Mouse (Mus musculus) induced T-regulatory cell, adult 2 months (primary cell): Measurements from ENCODE around the gene Mylpf.
"Not testable (repeated sequence)": the region's sequence is repeated elsewhere in the genome, so short reads cannot be mapped to it uniquely, and the experiment has no call there.

Experiments
- DNase-seq: peaks from one replicate; pipeline ENCODE4 v3.0.0-alpha.2; 2012; ENCODE audit warnings: low read depth

The Mylpf gene

DNA sequence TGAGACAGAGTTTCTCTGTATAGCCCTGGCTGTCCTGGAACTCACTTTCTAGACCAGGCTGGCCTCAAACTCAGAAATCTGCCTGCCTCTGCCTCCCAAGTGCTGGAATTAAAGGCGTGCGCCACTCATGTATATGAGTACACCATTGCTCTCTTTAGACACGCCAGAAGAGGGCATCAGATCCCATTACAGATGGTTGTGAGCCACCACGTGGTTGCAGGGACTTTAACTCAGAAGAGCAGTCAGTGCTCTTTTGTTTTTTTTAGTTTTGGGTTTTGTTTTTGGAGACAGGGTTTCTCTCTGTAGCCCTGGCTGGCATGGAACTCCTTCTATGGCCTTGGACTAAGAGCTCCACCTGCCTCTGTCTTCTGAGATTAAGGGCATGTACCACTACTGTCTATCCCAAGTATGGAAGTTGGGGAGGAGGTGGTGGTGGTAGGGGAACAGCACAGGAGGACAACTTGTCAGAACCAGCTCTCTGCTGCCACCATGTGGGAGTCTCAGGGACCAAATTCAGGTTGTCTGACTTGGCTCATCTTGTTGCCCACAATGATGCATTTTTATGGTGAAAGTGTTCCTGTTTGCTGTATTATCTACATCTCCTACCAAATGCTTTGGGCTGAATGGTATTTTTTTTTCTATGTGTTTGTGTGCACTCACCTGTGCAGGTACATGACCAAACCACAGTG is 20.1 kb downstream of the Mylpf start:
- DNase-seq = peak; percentile 96

DNA sequence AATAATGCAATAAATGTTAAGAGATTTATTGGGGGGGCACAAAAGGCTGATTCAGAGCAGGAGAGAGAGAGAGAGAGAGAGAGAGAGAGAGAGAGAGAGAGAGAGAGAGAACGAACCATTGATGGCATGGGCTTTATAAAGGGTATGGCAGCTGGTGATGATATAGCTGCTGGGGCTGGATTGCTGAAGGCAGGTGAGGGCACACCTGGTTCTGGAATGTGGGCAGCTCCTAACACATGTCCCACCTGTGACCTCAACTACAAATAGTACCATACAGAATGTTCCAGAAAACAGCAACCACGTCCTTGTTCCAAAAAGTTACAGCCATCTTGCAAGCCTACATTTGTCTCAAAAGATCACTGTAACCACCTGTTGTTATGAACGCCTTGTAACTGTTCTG is 22.7 kb downstream of the Mylpf start:
- no peak for DNase-seq

DNA sequence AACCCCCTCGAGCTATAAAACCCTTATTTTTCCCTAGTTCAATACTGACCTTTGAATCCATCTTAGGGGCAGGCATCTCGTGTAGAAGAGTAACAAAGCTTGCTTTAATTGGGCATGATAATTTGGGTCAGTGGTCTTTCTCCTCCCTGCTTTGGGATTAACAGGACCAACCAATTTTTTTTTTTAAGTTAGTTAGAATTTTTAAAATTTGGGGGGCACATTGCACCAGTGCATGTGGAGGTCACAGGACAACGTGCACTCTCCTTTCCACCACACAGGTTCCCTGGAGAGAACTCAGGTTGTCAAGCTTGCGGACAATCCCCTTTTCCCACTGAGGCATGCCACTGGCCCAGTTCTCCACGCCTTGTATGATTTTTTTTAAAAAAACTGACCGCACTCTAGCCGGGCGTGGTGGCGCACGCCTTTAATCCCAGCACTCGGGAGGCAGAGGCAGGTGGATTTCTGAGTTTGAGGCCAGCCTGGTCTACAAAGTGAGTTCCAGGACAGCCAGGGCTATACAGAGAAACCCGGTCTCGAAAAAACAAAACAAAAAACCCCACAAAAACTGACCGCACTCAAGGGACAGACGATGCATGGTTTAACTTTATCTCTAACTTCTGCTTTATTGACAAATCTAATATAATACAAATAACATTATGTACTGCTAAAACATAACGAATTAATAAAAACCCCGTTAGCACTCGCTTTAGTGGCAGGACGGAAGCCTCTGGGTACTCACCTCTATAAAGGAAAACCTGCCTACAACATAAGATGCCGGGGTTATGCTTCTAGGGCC is 23.3 kb downstream of the Mylpf start:
- DNase-seq = no peak

DNA sequence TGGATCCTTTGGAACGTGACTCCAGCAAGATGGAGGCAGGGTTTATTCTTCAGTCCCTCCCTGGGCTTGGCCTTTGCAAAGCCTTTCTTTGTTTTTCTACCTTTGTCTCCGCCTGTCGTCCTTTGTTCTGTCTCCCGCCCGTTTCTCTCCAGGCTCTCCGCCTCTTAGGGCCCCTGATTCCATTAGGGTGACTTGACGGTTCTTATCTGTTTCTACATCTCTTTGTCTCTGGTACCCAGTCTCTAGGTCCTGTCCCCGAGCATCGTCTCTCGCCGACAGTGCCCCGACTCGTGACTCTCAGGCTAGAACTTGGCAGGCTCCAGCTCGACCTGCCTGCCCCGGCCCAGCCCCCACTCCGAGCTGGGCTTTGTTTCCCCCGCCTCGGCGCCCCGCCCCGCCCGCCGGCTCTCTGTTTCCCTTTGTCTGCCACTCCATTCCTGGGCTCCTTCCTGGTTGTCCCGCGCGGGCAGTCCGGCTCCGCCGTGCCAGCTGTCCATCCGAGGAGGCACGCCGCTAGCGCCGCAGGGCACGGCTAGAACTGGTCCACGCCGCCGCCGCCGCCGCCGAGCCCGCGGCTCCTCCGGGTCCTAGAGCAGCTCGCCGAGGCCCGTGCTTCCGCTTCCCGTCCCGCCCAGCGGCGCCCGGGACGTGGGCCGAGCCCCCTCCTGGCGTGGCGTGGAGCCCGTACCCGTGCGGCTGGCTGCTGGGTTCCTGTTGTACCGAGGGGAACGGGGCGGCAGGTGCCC is 24.1 kb downstream of the Mylpf start, which contains the start of the genes Zfp553 and Sept1:
Gene Zfp553 (plus strand): TSS at position 440 of the 746 bp plus-strand sequence.
Gene Sept1 (minus strand): TSS at position 509 of the 746 bp plus-strand sequence.
- DNase-seq = peak; percentile 91

DNA sequence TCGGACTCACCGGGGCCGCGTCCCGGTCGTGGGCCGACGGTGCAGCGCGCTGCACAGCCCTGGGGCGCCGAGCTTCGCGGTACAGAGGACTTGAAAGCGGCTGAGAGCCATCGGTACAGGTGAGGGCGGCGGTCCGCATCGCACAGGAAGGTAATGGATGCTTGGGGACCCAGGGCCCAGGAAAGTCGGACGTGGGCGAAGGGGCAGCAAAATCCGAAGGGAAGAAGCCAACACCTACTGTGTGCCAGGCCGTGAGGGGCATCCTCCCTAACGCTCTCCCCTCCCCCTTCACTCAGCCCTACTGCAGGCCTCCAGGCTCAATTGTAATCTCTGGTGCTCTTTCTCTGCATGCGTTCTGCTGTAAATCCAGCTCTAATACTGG is 24.7 kb downstream of the Mylpf start:
- DNase-seq = no peak

DNA sequence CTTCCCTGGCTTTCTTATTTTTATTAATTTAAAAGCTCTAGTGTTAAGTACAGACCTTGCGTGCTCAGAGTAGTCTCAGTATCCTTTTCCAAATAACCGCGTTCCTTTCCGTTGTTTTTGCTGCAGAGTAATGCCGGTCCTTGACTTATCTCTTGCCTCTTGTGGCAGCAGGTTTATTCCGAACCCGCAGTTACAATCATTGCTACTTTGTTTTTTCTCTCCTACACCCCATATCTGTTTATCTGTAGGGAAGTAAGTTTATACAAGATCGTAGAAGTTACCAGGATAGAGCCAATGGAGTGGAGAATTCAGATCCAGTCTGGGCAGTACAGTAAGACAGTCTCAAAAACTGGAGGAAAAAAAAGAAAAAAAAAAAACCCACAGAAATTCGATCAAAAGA is 25.1 kb downstream of the Mylpf start:
- no peak for DNase-seq

DNA sequence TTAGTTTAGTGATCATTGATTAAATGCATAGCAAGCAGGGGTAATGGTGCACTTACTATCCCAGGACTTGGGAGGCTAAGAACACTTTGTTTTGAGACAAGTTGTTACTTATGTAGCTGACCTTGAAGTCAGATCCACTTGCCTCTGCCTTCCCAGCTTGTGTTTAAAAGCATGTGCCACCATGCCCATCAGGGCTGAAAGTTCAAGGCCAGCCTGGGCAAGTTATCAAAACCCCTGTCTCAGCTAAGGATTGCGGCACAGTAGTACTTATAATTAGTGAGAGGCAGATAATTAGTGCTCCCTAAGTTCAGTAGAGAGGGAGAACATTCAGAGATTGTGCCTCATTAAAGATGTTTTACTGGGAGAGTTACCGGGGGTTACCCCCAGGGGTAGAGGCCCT is 26.1 kb downstream of the Mylpf start:
- no peak for DNase-seq

DNA sequence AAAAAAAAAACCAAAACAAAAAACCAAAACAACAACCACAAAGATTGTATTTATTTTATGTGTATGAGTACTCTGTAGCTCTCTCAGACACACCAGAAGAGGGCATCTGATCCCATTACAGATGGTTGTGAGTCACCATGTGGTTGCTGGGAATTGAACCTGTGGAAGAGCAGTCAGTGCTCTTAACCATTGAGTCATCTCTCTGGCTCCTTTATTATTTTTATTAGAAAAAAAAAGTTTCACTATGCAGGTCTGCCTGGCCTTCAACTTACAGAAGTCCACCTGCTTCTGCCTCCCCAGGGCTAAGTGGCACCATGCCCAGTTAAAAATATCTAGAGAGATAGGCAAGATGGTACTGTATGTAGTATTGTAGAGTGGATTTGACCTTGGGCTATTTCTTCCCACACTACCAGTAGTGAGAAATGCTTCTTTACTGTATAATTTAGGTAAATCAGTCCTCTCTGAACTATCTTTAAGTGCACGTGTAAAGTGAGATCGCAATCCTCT is 34.7 kb downstream of the Mylpf start:
- no peak for DNase-seq

DNA sequence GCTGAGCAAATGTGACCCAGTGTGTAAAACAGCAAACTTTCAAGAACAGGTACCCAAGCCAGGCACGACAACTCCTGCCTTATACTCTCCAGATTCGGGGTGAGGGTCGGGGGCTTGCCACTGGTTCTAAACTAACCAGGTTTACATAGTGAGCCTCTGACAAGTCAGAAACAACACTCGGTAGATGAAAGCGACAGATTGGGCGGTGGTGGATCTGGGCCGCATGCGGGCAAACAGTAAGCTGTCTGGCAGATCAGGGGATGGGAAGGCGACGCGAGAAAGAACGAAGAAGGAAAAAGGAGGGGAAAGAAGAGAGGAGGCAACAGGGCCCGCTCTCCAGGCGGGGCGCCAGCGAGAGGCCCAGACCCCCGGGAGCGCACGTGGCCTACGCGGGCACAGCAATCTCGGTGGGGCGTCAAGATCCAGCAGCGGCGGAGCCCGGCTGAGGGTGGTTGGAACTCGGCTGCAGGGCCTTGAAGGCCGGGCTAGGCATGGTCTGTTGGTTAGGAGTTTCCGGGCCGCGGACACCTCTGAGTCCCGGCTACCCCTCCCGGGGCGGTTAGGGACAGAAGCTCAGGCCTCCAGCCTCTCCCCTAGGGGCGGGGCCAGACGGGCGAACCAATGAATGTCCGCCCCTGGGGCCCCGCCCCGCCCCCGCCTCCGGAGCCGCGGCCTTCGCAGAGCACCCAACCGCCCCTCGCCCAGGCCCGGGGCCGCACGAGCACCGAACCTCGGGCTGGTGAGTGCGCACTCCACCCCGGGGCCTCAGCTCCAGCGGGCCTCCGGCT is 35.4 kb downstream of the Mylpf start, which contains the start of gene Zfp771:
Gene Zfp771 (plus strand): TSS at position 405 of the 788 bp plus-strand sequence.
- peak; percentile 95 for DNase-seq

DNA sequence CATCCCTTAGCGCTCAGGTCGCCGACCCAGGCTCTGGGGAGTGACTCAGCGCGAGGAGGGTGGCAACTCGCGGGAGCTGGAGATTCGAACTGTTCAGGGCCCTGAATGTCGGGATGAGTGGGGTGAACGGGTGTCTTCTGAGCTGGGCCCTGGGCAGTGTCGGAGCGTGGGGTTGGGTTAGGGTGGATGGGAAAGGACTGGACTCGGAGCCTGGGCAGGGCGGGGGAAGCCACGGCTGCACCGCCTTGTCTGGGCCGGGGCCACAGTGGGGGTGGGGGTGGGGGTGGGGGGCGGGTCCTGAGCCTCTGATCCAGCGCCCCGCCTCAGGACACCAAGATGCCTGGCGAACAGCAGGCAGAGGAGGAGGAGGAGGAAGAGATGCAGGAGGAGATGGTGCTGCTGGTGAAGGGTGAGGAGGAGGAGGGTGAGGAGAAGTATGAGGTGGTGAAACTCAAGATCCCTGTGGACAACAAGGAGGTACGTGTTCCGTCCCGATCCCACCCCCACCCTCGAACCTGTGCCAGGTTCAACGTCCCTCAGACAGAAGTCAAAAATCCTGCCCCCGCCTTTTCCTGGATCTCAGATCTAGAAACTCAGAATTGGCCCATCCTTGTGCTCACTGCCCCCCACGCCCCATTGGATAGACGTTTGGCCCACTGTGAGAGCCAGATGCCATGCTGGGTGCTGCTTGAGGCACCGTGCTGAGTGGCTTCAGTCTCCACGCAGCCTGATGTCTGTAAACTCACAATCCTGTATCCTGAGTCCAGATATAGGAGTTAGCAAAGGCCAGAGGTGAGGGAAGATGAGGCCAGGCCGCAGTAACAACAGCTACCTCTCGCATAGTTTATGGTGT is 36.2 kb downstream of the Mylpf start:
- no peak for DNase-seq

DNA sequence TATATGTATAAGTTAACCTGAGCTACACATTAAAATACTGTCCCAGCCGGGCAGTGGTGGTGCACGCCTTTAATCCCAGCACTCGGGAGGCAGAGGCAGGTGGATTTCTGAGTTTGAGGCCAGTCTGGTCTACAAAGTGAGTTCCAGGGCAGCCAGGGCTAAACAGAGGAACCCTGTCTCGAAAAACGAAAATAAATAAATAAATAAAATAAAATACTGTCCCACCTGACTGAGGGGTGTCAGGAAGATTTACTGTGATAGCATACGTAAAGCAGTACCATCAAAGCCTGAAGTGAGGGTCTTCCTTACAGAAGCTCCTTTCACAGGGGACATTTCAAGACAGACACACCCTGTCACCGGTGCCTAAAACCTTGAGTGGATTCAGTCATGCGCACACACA is 41.8 kb downstream of the Mylpf start:
- not testable (repeated sequence) for DNase-seq

DNA sequence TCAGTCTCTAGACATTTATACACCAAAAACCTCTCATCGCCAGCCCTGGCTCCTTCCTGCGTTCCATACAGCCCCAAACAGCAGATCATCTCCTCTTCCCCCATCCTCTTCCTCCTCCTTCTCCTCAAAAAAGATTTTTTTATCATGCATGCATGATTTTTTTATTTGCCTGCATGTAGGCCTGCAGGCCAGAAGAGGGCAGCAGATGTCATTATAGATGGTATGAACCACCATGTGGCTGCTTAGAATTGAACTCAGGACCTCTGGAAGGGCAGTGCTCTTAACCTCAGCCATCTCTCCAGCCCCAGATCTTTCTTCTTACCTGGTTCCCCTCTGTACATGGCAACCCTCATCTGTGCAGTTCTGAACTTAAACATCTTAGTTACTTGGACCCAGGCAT is 43.7 kb downstream of the Mylpf start:
- DNase-seq = peak; percentile 80

DNA sequence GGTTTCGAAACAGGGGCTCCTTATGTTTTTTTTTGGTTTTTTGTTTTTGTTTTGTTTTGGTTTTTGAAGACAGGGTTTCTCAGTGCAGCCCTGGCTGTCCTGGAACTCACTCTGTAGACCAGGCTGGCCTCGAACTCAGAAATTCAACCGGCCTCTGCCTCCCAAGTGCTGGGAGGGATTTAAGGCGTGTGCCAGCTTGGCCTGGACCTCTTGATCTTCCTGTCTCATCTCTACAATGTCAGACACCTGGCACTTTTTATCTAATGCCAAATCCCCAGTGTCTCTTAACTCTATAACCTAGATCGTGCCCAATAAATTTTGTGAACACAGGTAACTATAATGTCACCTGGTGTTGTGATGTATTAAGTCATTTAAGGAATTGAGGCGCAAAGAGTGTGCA is 44.7 kb downstream of the Mylpf start:
- no peak for DNase-seq

DNA sequence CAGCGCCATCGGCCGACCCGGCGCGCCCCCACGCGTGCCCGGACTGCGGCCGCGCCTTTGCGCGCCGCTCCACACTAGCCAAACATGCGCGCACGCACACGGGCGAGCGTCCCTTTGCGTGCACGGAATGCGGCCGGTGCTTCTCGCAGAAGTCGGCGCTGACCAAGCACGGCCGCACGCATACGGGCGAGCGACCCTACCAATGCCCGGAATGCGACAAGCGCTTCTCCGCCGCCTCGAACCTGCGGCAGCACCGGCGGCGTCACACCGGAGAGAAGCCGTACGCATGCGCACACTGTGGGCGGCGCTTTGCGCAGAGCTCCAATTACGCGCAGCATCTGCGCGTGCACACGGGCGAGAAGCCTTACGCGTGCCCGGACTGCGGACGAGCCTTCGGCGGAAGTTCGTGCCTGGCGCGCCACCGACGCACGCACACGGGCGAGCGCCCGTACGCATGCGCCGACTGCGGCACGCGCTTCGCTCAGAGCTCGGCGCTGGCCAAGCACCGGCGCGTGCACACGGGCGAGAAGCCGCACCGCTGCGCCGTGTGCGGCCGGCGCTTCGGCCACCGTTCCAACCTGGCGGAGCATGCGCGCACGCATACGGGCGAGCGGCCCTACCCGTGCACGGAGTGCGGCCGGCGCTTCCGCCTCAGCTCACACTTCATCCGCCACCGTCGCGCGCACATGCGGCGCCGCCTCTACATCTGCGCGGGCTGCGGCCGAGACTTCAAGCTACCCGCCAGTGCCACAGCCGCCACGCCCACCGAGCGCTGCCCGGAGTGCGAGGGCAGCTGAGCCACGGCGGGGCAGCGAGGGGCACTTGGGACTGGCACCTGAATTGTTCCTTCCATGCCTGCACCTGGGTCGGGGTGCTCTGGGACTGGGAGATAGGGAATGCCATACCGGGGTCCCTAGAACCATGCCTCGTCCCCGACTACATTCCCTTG is 45.4 kb downstream of the Mylpf start:
- peak; percentile 98 for DNase-seq

DNA sequence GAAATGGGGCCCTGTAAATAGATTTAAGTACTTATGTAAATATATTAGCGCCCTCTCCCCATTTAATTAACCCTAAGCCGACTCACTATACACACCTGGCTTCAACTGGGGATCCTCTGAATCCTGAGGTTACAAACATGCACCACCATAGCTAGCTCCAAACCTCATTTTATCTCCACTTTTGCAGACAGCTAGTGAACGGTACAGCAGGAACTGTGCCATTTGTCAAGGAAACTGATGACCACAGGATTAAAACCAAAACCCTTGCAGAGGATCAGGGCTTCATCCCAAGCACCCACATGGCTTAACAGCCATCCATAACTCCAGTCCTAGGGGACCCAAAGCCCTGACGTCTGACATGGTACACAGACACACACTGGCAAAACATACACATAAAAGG is 46.3 kb downstream of the Mylpf start:
- DNase-seq = no peak

DNA sequence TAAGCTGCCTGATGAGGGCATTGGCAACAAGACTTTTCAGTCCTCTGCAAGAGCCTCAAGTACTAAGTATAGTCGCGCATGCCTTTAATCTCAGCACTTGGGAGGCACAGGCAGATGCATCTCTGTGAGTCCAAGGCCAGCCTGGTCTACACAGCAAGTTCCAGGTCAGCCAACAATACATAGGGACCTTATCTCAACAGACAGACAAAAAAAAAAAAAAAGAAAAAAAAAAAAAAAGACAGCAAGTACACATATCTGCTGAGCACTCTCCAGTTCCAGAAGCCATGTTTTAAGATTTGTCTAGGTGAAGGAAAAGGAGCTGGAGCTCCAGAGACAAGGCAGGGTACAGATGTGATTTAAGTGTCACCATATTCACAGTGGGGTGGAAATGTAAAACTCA is 47.3 kb downstream of the Mylpf start:
- DNase-seq = no peak

DNA sequence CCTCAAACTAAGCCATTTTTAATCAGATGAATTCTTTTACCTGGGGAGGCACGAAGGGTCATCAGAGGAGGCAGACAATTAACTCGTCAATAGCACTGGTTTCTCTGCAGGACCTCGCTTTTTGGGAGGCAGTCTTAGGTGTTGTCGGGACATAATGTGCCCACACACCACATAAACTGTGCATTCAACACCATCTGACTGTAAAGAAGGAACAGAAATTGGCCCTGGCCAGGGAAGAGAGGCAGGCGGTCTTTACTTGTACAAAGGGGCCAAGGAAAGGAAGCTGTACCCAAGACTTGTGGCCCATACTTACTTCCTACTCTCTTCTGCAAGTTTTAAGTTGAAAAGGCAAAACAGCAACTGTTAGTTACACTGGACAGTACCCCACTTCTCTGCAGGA is 47.8 kb downstream of the Mylpf start:
- no peak for DNase-seq

DNA sequence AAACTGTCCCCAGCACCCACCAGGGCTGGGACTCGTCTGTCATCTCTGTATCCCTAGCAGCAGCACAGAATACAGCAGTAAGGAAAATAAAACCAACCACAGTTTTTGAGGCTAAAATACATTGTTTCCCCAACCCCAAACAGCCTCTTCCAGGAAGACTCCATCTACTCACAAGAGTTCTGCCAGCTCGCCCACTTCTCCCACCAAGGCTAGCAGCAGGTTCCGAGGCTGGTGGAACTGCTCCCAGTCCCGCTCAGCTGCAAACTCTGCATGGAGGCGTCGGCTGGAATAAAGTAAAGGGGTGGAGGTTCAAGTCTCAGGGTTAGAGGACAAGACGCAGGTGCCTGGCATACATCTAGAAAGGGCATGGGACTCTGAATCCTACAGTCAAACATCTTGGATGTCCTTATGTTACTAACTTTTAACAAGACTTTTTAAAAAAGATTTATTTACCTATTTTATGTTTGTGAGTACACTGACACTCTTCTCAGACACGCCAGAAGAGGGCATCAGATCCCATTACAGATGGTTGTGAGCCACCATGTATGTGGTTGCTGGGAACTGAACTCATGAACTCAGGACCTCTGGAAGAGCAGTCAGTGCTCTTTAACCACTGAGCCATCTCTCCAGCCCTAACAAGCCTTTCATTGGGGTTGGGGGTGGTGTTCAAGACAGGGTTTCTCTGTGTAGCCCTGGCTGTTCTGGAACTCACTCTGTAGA is 50.7 kb downstream of the Mylpf start:
- DNase-seq = no peak
